Mouse (Mus musculus): Measurements from ENCODE around the gene Klf11. TPM values are rescaled to one million over a fixed set of nuclear protein-coding genes. Genes with fewer than 3 reads are reported as not detected.
"Not testable (repeated sequence)": the region's sequence is repeated elsewhere in the genome, so short reads cannot be mapped to it uniquely, and the experiment has no call there.

Klf11 gene
- polyA plus RNA-seq, 1 experiment = 19.6 TPM

DNA sequence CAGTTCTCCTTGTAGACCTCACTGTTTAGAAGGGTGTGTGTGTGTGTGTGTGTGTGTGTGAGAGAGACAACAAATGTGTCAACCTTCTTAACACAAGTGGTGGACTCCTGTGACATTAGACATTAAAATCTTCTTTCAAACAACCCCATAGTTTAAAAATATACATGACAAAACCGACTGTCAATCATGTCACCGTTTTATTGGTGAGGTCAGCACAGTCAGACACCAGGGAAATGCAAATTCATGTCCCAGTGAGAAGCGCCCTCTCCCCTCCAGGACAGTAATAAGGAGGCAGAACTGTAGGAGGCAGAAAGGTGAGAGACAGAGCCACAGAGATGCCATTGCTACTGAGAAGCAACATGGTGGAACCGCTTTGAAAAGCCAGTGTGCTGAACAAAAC is 18.7 kb upstream of the Klf11 start:
- TF ChIP-seq CTCF (IDR thresholded peaks at IDR 0.05; ENCODE audit: borderline replicate concordance, extremely low read depth, insufficient read depth, insufficient read length) = no peak
- no peak for TF ChIP-seq POLR2A (IDR thresholded peaks at IDR 0.05; ENCODE audit: borderline replicate concordance, extremely low read depth, insufficient read depth, insufficient read length, poor library complexity, severe bottlenecking)
- DNase-seq (ENCODE audit: low read depth) = no peak

DNA sequence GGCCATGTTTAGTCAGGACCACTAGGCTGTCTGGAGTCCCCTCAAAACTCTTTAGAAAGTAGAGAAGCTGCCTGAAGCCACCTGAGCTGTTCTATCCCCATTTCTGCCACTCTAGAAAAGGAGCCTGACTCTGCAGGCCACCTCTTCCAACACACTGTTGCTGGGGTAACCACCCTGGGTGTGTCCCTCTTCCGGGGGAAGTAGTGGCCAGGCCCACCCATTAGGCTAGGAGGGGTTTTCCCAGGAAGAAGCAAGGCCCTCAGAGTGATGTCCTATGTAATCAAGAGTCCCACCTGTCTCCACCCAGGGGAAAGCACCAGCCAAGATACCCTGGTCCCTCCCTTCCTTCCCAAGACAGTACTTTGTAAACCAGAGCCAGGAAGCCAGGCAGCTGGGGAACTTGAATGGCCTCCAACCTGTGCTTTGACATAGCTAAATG is 17.3 kb upstream of the Klf11 start:
- DNase-seq (ENCODE audit: low read depth) = no peak
- TF ChIP-seq POLR2A (IDR thresholded peaks at IDR 0.05; ENCODE audit: borderline replicate concordance, extremely low read depth, insufficient read depth, insufficient read length, poor library complexity, severe bottlenecking) (no peak), CTCF (IDR thresholded peaks at IDR 0.05; ENCODE audit: borderline replicate concordance, extremely low read depth, insufficient read depth, insufficient read length) (no peak)

DNA sequence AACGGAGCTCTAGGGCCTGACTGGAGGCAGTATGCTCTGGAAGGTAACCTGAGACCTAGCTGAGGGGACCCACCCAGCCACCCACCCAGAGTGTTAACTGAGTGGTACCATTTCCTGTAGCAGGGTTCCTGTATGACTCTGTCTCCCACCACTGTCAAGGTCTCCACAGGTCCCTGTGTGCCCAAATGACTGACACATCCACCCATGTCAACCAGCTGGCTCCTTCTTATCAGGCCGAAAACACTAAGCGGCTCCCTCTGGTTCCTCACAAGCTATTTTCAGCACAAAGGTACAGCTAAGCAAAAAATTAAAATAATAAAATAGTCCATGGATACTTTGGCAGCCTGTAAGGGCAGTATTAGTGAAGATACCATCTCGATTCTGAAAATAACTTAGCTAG is 16.9 kb upstream of the Klf11 start:
- TF ChIP-seq POLR2A (IDR thresholded peaks at IDR 0.05; ENCODE audit: borderline replicate concordance, extremely low read depth, insufficient read depth, insufficient read length, poor library complexity, severe bottlenecking) (no peak), CTCF (IDR thresholded peaks at IDR 0.05; ENCODE audit: borderline replicate concordance, extremely low read depth, insufficient read depth, insufficient read length) (no peak)
- DNase-seq (ENCODE audit: low read depth) = no peak

DNA sequence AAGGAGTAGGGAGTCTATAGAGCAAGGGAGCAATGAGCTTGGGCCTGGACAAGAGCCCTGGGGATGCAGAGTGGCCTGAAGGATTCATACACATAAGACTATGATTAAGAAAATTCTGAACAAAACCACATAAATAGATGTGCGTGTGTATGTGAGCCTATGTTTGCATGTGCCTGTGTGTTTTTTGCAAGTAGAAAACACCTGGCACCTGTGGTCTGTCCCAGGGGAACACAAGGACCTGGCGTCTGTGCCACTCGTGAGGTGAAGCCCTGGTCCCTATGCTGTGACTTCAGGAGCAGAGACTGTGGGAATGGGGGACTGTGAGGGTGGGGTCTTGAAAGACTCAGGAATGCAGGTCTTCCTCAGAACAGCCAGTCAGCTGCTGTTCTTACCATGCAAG is 16.4 kb upstream of the Klf11 start:
- no peak for DNase-seq (ENCODE audit: low read depth)
- TF ChIP-seq POLR2A (IDR thresholded peaks at IDR 0.05; ENCODE audit: borderline replicate concordance, extremely low read depth, insufficient read depth, insufficient read length, poor library complexity, severe bottlenecking) = no peak
- TF ChIP-seq CTCF (IDR thresholded peaks at IDR 0.05; ENCODE audit: borderline replicate concordance, extremely low read depth, insufficient read depth, insufficient read length) = no peak

DNA sequence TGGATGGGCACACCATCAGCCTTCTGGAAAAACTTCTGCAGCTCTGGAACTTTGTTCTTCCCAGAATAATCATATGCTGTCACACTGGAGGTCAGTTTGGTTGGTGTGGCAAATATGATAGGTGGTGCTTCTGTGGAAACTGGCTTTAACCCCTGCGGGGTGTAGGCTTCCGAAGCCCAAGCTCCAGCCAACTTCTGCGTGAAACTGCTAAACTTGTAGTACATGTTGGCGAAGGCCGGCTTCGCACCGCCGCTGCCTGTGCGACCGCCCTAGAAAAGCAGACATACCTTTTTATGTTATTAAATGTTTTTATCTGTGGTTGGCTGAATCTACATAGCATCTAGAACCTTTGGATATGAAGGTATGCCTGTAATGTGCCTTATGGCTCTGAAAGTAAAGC is 12.3 kb upstream of the Klf11 start:
- DNase-seq (ENCODE audit: low read depth) = not testable (repeated sequence)

DNA sequence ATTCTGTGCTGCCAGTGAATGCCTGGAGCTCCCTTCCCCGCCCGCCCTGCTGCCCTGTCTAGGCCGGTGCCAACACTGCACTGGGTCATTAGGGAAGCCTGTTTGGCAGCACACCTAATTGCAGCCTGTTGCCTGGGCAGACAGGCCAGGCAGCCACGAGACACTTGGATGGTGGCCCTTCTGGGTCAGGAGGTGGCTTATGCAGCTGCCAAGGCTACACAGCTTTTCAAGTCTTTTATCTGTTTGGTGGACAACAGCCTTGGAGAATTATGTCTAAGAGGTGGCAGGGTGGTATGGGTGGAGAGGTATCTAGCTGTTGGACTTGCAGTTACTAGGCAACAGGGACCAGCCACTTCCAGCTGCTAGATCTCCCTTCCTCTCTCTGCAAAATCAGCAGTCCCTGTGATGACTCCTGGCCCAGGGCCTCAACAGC is 8.7 kb upstream of the Klf11 start:
- peak; percentile 92 for DNase-seq (ENCODE audit: low read depth)
- no peak for TF ChIP-seq CTCF (IDR thresholded peaks at IDR 0.05; ENCODE audit: borderline replicate concordance, extremely low read depth, insufficient read depth, insufficient read length)
- TF ChIP-seq POLR2A (IDR thresholded peaks at IDR 0.05; ENCODE audit: borderline replicate concordance, extremely low read depth, insufficient read depth, insufficient read length, poor library complexity, severe bottlenecking) = no peak

DNA sequence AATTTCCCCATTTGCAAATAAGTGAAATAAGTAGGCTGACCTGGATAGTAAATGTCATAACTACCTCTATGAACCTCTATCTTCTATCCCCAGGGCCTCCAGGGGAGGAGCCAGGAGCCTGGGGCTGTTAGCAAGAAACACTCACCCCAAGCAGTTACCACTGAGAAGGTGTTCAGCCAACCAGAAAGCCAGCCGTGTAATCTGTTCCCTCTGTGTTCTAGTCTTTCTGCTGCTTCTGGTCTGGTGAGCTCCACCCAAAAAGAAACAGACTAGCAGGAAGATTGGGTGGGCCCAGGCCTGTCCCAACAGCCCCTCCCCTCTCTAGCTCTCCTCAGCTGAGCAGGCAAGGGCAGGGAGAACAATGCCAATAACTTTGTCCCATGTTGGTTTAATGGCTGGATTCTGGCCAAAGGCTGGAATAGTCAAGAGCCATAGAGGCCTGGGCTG is 6.9 kb upstream of the Klf11 start:
- no peak for DNase-seq (ENCODE audit: low read depth)
- no peak for TF ChIP-seq POLR2A (IDR thresholded peaks at IDR 0.05; ENCODE audit: borderline replicate concordance, extremely low read depth, insufficient read depth, insufficient read length, poor library complexity, severe bottlenecking)
- TF ChIP-seq CTCF (IDR thresholded peaks at IDR 0.05; ENCODE audit: borderline replicate concordance, extremely low read depth, insufficient read depth, insufficient read length) = no peak

DNA sequence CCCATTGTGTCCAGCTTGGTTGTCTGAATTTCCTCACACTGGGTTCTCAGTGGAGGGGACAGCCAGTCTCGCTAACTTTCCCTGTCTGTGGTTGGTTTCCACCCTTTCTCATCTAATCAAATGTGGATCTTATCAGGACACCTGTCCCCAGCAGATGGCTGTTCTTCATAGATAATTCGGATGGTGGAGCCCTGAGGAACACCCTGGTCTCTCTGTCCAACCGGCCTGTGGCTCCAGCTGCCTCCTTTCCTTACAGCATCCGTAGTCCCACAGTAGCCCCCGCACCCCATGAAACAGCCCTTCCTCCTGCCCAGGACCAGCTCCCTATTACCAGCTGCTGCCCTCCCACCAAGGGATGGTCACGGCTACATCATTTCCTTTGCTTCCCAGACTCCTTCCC is 5.2 kb upstream of the Klf11 start:
- TF ChIP-seq POLR2A (IDR thresholded peaks at IDR 0.05; ENCODE audit: borderline replicate concordance, extremely low read depth, insufficient read depth, insufficient read length, poor library complexity, severe bottlenecking) (no peak), CTCF (IDR thresholded peaks at IDR 0.05; ENCODE audit: borderline replicate concordance, extremely low read depth, insufficient read depth, insufficient read length) (no peak)
- DNase-seq (ENCODE audit: low read depth) = no peak

DNA sequence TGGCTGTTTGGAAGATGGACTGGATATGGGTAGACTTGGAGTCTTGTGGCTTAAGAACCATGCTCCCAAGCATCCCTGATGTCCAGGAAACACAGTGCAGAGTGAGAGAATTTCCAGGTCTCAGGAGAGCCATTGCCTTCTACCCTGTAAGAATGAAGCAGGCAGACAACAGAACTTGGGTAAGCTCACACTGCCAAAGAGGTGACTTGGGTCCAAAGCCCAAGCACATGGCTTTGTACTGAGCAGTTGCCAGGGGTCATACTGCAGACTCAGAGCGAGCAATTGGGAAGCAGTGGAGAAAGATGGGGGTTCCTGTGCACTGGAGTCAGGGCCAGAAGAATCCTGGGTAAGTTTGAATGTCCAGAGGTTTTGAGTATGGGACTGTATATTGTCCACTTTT is 3.0 kb upstream of the Klf11 start:
- TF ChIP-seq CTCF (IDR thresholded peaks at IDR 0.05; ENCODE audit: borderline replicate concordance, extremely low read depth, insufficient read depth, insufficient read length) (no peak), POLR2A (IDR thresholded peaks at IDR 0.05; ENCODE audit: borderline replicate concordance, extremely low read depth, insufficient read depth, insufficient read length, poor library complexity, severe bottlenecking) (no peak)
- no peak for DNase-seq (ENCODE audit: low read depth)

DNA sequence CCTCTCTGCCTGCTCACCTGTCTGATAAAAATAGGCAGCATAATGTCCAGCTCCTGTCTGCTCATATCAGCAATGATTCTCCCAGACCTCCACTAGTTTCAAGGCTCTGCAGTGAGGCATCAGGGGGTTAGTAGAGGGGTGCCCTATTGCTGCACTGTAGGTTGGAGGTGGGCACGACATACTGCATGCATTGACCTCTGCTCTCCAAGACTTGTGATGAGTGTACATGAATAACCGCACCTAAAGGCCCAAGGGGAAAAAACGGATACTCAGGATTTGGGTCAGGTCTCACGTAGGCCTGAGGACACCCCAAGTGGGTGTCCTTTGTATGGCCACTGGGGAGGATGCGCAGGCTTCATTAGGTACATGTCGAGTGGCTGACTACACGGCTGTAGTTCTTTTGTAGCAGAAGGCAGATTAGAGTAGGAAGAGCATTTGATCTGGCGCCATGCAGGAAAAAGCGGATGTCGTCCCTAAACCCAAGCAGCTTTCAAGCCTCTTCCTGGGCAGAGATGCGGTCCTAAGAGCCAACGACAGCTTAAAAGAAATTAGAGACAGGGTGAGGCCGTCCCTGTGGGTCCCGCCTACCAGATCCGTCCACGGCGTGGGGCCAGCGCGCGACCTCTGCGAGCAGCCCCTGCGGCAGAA is 535 bp upstream of the Klf11 start:
- TF ChIP-seq CTCF (IDR thresholded peaks at IDR 0.05; ENCODE audit: borderline replicate concordance, extremely low read depth, insufficient read depth, insufficient read length) = no peak
- TF ChIP-seq POLR2A (IDR thresholded peaks at IDR 0.05; ENCODE audit: borderline replicate concordance, extremely low read depth, insufficient read depth, insufficient read length, poor library complexity, severe bottlenecking) = no peak
- no peak for DNase-seq (ENCODE audit: low read depth)

DNA sequence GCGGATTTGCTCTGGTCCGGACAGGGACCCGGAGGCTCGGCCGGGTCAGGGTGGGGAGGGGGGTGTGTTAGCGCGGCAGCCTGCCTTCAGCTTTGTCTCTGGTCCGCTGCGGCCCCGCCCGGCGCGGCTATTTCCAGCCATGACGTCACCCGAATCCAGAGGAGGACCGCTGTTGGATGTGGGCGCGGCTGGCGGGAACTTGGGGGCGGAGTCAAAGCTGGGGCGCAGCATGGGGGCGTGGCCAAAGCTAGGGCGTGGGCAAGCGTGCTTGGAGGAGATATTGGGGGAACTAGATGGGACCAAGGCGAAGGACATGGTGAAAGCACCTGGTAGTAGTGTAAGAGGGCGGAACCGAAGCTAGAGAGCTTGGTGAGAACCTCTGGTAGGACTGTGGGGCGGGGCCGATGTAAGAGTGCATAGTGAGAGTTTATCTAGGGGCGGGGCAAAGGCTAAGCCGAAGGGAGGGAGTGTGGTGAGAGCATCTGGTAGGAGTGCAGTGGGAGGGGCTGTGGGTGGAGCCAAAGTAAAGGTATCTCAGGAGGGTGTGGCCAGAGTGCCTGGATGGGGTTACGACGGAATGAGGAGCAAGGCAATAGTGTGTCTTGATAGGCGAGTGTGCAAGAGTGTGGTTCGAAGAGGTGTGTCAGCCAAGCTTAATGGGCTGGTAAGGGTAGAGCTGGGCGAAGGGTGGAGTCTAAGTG is 718 bp downstream of the Klf11 start:
- DNase-seq (ENCODE audit: low read depth) = peak; percentile 94
- TF ChIP-seq POLR2A (IDR thresholded peaks at IDR 0.05; ENCODE audit: borderline replicate concordance, extremely low read depth, insufficient read depth, insufficient read length, poor library complexity, severe bottlenecking) = no peak
- no peak for TF ChIP-seq CTCF (IDR thresholded peaks at IDR 0.05; ENCODE audit: borderline replicate concordance, extremely low read depth, insufficient read depth, insufficient read length)
